In the genomic region with DNA sequence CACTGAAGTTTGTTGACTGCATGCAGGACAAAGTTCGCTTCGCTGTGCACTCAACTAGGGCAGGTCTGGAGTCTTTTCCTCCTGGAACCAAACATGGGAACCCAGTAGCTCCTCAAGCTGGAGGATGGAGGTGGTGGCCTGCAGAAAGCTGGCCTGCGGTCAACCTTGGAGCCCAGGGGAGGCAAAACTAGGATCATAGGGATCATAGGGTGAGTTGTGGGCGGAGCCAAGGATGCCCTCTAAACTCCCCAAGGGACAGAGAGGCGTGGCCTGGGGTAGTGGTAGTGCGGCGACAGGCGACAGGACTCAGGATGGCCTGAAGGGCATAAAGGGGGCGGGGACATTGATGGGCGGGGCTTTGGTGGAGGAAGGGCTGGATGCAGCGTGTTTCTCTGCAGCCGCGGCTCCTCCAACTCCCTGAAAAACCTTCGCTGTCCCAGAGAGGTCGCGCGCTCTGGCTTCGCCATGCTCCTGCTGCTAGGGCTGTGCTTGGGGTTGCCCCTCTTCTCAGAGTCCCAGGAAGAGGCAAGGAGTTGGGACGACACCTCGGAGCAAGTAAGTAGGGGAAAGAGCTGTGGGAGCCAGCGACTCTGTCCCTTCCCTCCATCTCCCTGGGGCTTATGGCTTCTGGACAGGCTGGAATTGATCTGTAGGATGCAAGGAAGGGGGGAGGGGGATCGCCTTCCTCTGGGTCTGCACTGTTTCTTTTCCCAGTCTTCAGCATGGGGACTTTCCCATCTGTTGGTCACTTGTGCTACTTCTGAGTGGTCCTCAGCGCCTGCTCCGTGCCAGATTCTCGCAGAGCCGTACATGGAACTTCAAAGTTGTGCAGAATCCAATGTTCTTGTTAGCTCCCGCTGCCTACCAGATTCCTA, we compare ENCODE assay signal across 9 mouse cellular contexts. TPM values are rescaled to one million over a fixed set of nuclear protein-coding genes. Genes with fewer than 3 reads are reported as not detected.
DNase-seq lines count a peak whose midpoint lies in the region; ATAC-seq and TF ChIP-seq lines count a peak whose summit lies in the region.
"Had no signal": no experiment of that assay in that cellular context is flagged by ENCODE, and none has a peak within 500 bp of the region (broad histone marks: within the 10 kb centered on the region; RNA-seq: fewer than 3 reads in every experiment).

A gene (plus strand): TSS at position 371 of the 875 bp plus-strand sequence.

- DNase-seq in layer of hippocampus, adult 2 months (ENCODE audit: low spot score in 2 of 2): no peak
- DNase-seq in layer of hippocampus, adult 11-12 months (ENCODE audit: low spot score): no peak
- peak; percentile 42 for DNase-seq in embryo, embryonic 11.5 days (ENCODE audit: low read depth, low spot score)
- DNase-seq in heart, embryonic 10.5 days (ENCODE audit: low spot score): peak; percentile 89
- peak; percentile 67 for DNase-seq in kidney, adult 9 months
- DNase-seq in liver, embryonic 14.5 days (ENCODE audit: low read depth in 3 of 3, low spot score in 3 of 3): peak; percentile 41 to 48 (median 46)
- DNase-seq in neural tube, embryonic 11.5 days (ENCODE audit: low spot score): peak; percentile 78
- peak; percentile 11 to 23 for DNase-seq in thymus, postnatal 10 days (ENCODE audit: low spot score in 2 of 2)

- 5% methylated on average over 27 of the region's 27 CpGs for WGBS in heart, embryonic 10.5 days
- WGBS in liver, embryonic 14.5 days (ENCODE audit: insufficient replicate concordance): 4% methylated on average over 27 of the region's 27 CpGs
- WGBS in neural tube, embryonic 11.5 days: 8% methylated on average over 27 of the region's 27 CpGs

- no peaks in the 10 kb centered on the region for H3K27me3 ChIP-seq in heart, embryonic 10.5 days (ENCODE audit: insufficient read depth, poor library complexity, severe bottlenecking)
- H3K27me3 ChIP-seq in liver, embryonic 14.5 days (ENCODE audit: control insufficient read depth, insufficient read depth, low read length): no peaks in the 10 kb centered on the region
- H3K27me3 ChIP-seq in neural tube, embryonic 11.5 days (ENCODE audit: control insufficient read depth, insufficient read depth, low read length): no peaks in the 10 kb centered on the region

- no peaks in the 10 kb centered on the region for H3K9me3 ChIP-seq in heart, embryonic 10.5 days
- no peaks in the 10 kb centered on the region for H3K9me3 ChIP-seq in liver, embryonic 14.5 days (ENCODE audit: control insufficient read depth, low read length)
- no peaks in the 10 kb centered on the region for H3K9me3 ChIP-seq in neural tube, embryonic 11.5 days (ENCODE audit: control insufficient read depth, low read length)

- TF ChIP-seq CTCF in layer of hippocampus, adult 2 months (conservative IDR thresholded peaks at IDR 0.05): no peak
- no peak for TF ChIP-seq CTCF in liver, embryonic 14.5 days (IDR thresholded peaks at IDR 0.05; ENCODE audit: low read depth)

- peak; percentile 80 for ATAC-seq in liver, embryonic 14.5 days (ENCODE audit: insufficient read depth)
- peak; percentile 91 for ATAC-seq in neural tube, embryonic 11.5 days (ENCODE audit: insufficient read depth, low FRiP score, low TSS enrichment)
- ATAC-seq: Patski had no signal

- peaks cover 6% of the 10 kb centered on the region; the same call in 1 of the 2 replicates for H3K4me1 ChIP-seq in heart, embryonic 10.5 days
- H3K4me1 ChIP-seq in liver, embryonic 14.5 days (replicated peaks; ENCODE audit: control insufficient read depth in 2 of 2, insufficient read depth in 2 of 2, low read length in 1 of 2): peaks cover 0 to 15% of the 10 kb centered on the region in 2 experiments; a peak in 2 of 4 replicates
- 0 out of 2 replicates have a peak, but pooled peaks cover 5% of the 10 kb centered on the region for H3K4me1 ChIP-seq in neural tube, embryonic 11.5 days (ENCODE audit: control insufficient read depth, insufficient read depth, low read length)

- no peak within 1 kb of the TSS for H3K9ac ChIP-seq in liver, embryonic 14.5 days (replicated peaks)
- H3K9ac ChIP-seq in neural tube, embryonic 11.5 days (ENCODE audit: low read length): peak within 1 kb of the TSS; percentile 44

- no peaks in the 10 kb centered on the region for H3K36me3 ChIP-seq in heart, embryonic 10.5 days
- no peaks in the 10 kb centered on the region for H3K36me3 ChIP-seq in liver, embryonic 14.5 days (replicated peaks; ENCODE audit: control insufficient read depth, insufficient read depth, low read depth)
- no peaks in the 10 kb centered on the region for H3K36me3 ChIP-seq in neural tube, embryonic 11.5 days (ENCODE audit: control insufficient read depth, insufficient read depth, low read length)

- TF ChIP-seq EP300 in liver, embryonic 14.5 days (IDR thresholded peaks at IDR 0.05; ENCODE audit: low read depth): no peak

- peak within 1 kb of the TSS; percentile 73 for H3K4me2 ChIP-seq in liver, embryonic 14.5 days (ENCODE audit: low read depth)
- peak within 1 kb of the TSS; percentile 77 for H3K4me2 ChIP-seq in neural tube, embryonic 11.5 days (ENCODE audit: low read depth)

- no peak within 1 kb of the TSS for H3K27ac ChIP-seq in layer of hippocampus, adult 2 months
- peak within 1 kb of the TSS; percentile 83 for H3K27ac ChIP-seq in heart, embryonic 10.5 days
- no peak within 1 kb of the TSS for H3K27ac ChIP-seq in liver, embryonic 14.5 days
- H3K27ac ChIP-seq in neural tube, embryonic 11.5 days (ENCODE audit: low read depth, low read length): no peak within 1 kb of the TSS

- peak within 1 kb of the TSS; percentile 50 for H3K4me3 ChIP-seq in layer of hippocampus, adult 2 months
- H3K4me3 ChIP-seq in heart, embryonic 10.5 days: peak within 1 kb of the TSS; percentile 69
- peak within 1 kb of the TSS; percentile 45 to 63 for H3K4me3 ChIP-seq in liver, embryonic 14.5 days (ENCODE audit: insufficient read depth in 1 of 2, low read depth in 2 of 2, low read length in 2 of 2)
- H3K4me3 ChIP-seq in neural tube, embryonic 11.5 days (ENCODE audit: low read depth, low read length): peak within 1 kb of the TSS; percentile 38

RNA-seq across cellular contexts. Expression of the gene that starts here (rescaled TPM):
- total RNA-seq in layer of hippocampus, adult 2 months (2021): 10 to 100 TPM; 13.8 to 14.8 TPM
- 3.1 and 4.7 TPM in 2 replicates for polyA plus RNA-seq in heart, embryonic 10.5 days (2016; fragmentation: Nextera tagmentation; extraction: Ambion mirVana)
- 1.4 and 2.0 TPM in 2 replicates for polyA plus RNA-seq in liver, embryonic 14.5 days (2012; rRNA removed)
- 2.5 and 2.8 TPM in 2 replicates for polyA plus RNA-seq in liver, embryonic 14.5 days (2014; fragmentation: Nextera tagmentation; extraction: Ambion mirVana)
- polyA plus RNA-seq in neural tube, embryonic 11.5 days (2014; fragmentation: Nextera tagmentation; extraction: Ambion mirVana): 4.9 and 5.0 TPM in 2 replicates
- polyA plus RNA-seq: Patski had no signal

Comparison
In these comparisons a context has a peak if more than half of its experiments do, and no peak if none do; other contexts are left out.
1. DNase-seq: peak in embryo, embryonic 11.5 days (single experiment), heart, embryonic 10.5 days (single experiment), kidney, adult 9 months (single experiment), liver, embryonic 14.5 days (3 of 3), neural tube, embryonic 11.5 days (single experiment) and thymus, postnatal 10 days (2 of 2); none in layer of hippocampus, adult 2 months (0 of 2) and layer of hippocampus, adult 11-12 months (single experiment).
2. Peak in every context shown above with its lines, with median percentiles within 50 percentile points of each other: H3K4me3 ChIP-seq.